Mouse (Mus musculus): Measurements from ENCODE around the gene C3.
A peak's percentile ranks its signal among the peaks of the same experiment; 100 is the strongest.

C3 gene

DNA sequence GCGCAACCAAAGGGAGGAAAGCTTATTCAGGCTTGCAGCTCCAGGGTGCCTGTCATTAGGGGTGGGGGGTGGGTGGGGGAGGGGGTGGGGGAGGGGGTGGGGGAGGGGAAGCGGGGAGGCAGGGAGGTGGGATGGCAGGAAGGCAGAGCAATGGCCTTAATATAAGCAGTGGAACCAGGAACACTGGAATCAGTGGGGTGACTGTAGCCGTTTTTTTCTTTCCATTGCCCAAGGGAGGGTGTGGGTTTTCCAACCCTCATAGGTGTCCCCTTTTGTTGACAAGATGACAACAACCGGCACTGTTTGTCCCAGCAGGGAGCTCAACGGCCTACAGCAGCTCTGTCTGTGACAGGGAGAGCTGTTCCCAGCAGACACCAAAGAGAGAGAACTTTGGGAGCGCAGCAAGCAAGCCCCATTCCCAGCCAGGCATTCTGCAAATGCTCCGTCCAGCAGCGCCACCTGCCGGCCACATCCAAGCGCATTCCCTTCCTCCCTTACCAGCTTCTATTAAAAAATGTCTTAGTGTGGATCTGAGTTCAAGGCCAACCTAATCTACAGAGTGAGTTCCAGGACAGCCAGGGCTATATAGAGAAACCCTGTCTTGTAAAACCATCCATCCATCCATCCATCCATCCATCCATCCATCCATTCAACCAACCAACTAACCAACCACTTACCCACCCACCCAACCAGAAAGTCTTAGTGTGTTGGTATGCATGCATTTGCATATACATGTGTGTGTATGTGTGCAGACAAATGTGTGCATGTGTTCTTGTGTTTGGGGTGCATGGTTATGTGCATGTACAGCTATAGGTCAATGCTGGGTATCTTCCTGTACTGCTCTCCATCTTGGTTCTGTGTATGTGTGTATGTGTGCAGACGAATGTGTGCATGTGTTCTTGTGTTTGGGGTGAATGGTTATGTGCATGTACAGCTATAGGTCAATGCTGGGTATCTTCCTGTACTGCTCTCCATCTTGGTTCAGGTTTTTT, 60.8 kb downstream of the C3 start:
- DNase-seq (ENCODE audit: low spot score in 2 of 2) = peak; percentile 83 to 86

All from frontal cortex, postnatal 36 days (tissue).